Mouse (Mus musculus): ENCODE measurements around the gene Olfr317.

DNA sequence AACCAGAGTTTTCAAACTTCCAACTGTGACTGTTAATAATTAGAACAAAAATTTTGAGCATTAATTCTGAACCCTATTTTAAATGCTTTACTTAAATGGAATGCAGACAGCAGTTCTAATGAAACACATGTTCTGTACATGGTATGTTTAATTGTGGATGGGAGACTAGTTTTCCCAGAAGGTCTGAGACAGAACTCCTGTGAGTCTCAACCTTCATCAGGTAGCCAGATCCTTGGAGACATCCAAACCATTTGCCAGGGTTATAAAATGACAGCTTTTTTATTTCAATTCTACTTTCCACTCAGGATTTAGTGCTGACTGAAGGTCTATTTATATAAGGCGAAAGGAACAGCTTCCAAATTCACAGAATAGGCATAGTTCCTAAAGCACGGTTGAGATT lies 13.4 kb upstream of the Olfr317 start, which contains the start of gene Olfr316:
- no peak for TF ChIP-seq GATA1 (IDR thresholded peaks at IDR 0.05; ENCODE audit: low read length)
- TF ChIP-seq TAL1 (IDR thresholded peaks at IDR 0.05; ENCODE audit: low read length), result no peak

All from erythroblast, embryonic 14.5 days (primary cell).